Mouse (Mus musculus) thymus, adult 2 months (tissue): ENCODE measurements around the gene Rad54l2. TPM values are rescaled to one million over a fixed set of nuclear protein-coding genes. Genes with fewer than 3 reads are reported as not detected.

Source experiments
- DNase-seq: peaks from one replicate; pipeline ENCODE4 v3.0.0; 2021
- H3K27ac ChIP-seq: fragments of 200-500 bp; 2 replicates; pipeline ENCODE4 v1.5.1; 2012; ENCODE audit warnings: low read length, control low read depth; ENCODE audit not compliant: control insufficient read depth, insufficient read depth
- H3K27me3 ChIP-seq: fragments of 200-500 bp; 2 replicates; pipeline ENCODE4 v1.6.1; 2012; ENCODE audit warnings: mild to moderate bottlenecking, low read length, moderate library complexity, mixed read lengths; ENCODE audit not compliant: control insufficient read depth, insufficient read depth
- H3K36me3 ChIP-seq: fragments of 200-500 bp; 2 replicates; pipeline ENCODE4 v1.6.1; 2012; ENCODE audit warnings: mild to moderate bottlenecking, low read length, moderate library complexity; ENCODE audit not compliant: control insufficient read depth, insufficient read depth
- H3K4me1 ChIP-seq: fragments of 200-500 bp; replicated peaks from 2 replicates; pipeline ENCODE4 v1.6.1; 2012; ENCODE audit warnings: low read length; ENCODE audit not compliant: control insufficient read depth, insufficient read depth
- H3K4me3 ChIP-seq: fragments of 200-500 bp; 2 replicates; pipeline ENCODE4 v1.5.1; 2012; ENCODE audit warnings: mild to moderate bottlenecking, low read length, control low read depth, moderate library complexity; ENCODE audit not compliant: control insufficient read depth, insufficient read depth
- CTCF ChIP-seq: fragments of 200-500 bp; IDR thresholded peaks from 2 replicates; pipeline ENCODE4 v1.5.1; 2012; ENCODE audit warnings: mild to moderate bottlenecking, control low read depth, low read length, moderate library complexity, borderline replicate concordance; ENCODE audit not compliant: control insufficient read depth, poor library complexity, insufficient read depth; ENCODE audit errors: extremely low read depth
- POLR2A ChIP-seq: fragments of 200-500 bp; IDR thresholded peaks from 2 replicates; pipeline ENCODE4 v1.6.1; 2012; ENCODE audit warnings: mild to moderate bottlenecking, low read length, control low read depth, moderate library complexity; ENCODE audit not compliant: control insufficient read depth, poor library complexity, insufficient read depth; ENCODE audit errors: extremely low read depth
- WGBS: fragments of 180-500 bp; shearing (Covaris S2); methylation state at CpG from one replicate; pipeline ENCODE4 v1.1.7; 2018; 5-methylcytosine and 5-hydroxymethylcytosine counted together
- polyA plus RNA-seq: library from polyadenylated mRNA; depleted of rRNA; stranded (reverse); fragments of >200 nt; gene quantifications from 2 replicates; pipeline ENCODE4 v1.2.3, GENCODE M21; 2012

Gene Rad54l2
- polyA plus RNA-seq, 1 experiment, result 53.0 TPM

- Histone ChIP-seq H3K36me3 (no peaks in the 10 kb centered on the region), H3K27ac (no peak overlapping the region), H3K4me3 (no peak overlapping the region), H3K27me3 (no peaks in the 10 kb centered on the region), H3K4me1 (no peaks in the 10 kb centered on the region)
- DNase-seq, result no peak
- 94% methylated on average over 2 of the region's 2 CpGs for WGBS
- TF ChIP-seq POLR2A, result no peak
- no peak for TF ChIP-seq CTCF
Observed at GRCm38 (mm10) chr9:106738199-106738985, 50.6 kb downstream of the Rad54l2 start.

GRCm38 (mm10) chr9:106733690-106734089, 55.3 kb downstream of the Rad54l2 start:
- Histone ChIP-seq H3K4me3 (no peak overlapping the region), H3K36me3 (no peaks in the 10 kb centered on the region), H3K27ac (no peak overlapping the region), H3K27me3 (no peaks in the 10 kb centered on the region), H3K4me1 (no peaks in the 10 kb centered on the region)
- 92% methylated on average over 2 of the region's 2 CpGs for WGBS
- no peak for DNase-seq
- TF ChIP-seq CTCF (no peak), POLR2A (no peak)

- no peak for TF ChIP-seq CTCF
- no peak for TF ChIP-seq POLR2A
- no peak overlapping the region for H3K4me3 ChIP-seq
- no peaks in the 10 kb centered on the region for H3K4me1 ChIP-seq
- WGBS, result 90% methylated on average over 2 of the region's 2 CpGs
- H3K27me3 ChIP-seq, result no peaks in the 10 kb centered on the region
- no peak overlapping the region for H3K27ac ChIP-seq
- H3K36me3 ChIP-seq, result no peaks in the 10 kb centered on the region
- no peak for DNase-seq
Observed at GRCm38 (mm10) chr9:106729416-106729815, 59.6 kb downstream of the Rad54l2 start.

- H3K27ac ChIP-seq, result no peak overlapping the region
- TF ChIP-seq POLR2A (no peak), CTCF (no peak)
- H3K27me3 ChIP-seq, result no peaks in the 10 kb centered on the region
- 97% methylated on average over 1 of the region's 1 CpGs for WGBS
- H3K4me3 ChIP-seq, result no peak overlapping the region
- DNase-seq, result no peak
- H3K4me1 ChIP-seq, result no peaks in the 10 kb centered on the region
- H3K36me3 ChIP-seq, result no peaks in the 10 kb centered on the region
Observed at GRCm38 (mm10) chr9:106726891-106727290, 62.1 kb downstream of the Rad54l2 start.

GRCm38 (mm10) chr9:106725435-106725834, 63.6 kb downstream of the Rad54l2 start:
- Histone ChIP-seq H3K4me3 (no peak overlapping the region), H3K36me3 (peaks cover 2% of the 10 kb centered on the region; the same call in 1 of the 2 replicates), H3K27ac (no peak overlapping the region), H3K4me1 (no peaks in the 10 kb centered on the region), H3K27me3 (no peaks in the 10 kb centered on the region)
- WGBS, result 98% methylated on average over 2 of the region's 2 CpGs
- TF ChIP-seq CTCF (no peak), POLR2A (no peak)
- DNase-seq, result no peak

- Histone ChIP-seq H3K4me3 (no peak overlapping the region), H3K27ac (no peak overlapping the region), H3K4me1 (no peaks in the 10 kb centered on the region), H3K36me3 (peaks cover 7% of the 10 kb centered on the region; the same call in 1 of the 2 replicates), H3K27me3 (no peaks in the 10 kb centered on the region)
- DNase-seq, result no peak
- TF ChIP-seq CTCF, result no peak
- no peak for TF ChIP-seq POLR2A
- WGBS, result 95% methylated on average over 1 of the region's 1 CpGs
Observed at GRCm38 (mm10) chr9:106724864-106725263, 64.1 kb downstream of the Rad54l2 start.

- H3K4me1 ChIP-seq, result no peaks in the 10 kb centered on the region
- H3K27me3 ChIP-seq, result no peaks in the 10 kb centered on the region
- DNase-seq, result no peak
- H3K27ac ChIP-seq, result no peak overlapping the region
- no peak overlapping the region for H3K4me3 ChIP-seq
- no peak for TF ChIP-seq CTCF
- TF ChIP-seq POLR2A, result no peak
- H3K36me3 ChIP-seq, result peaks cover 31% of the 10 kb centered on the region
- over 99% methylated on average over 4 of the region's 4 CpGs for WGBS
Observed at GRCm38 (mm10) chr9:106716729-106717128, 72.3 kb downstream of the Rad54l2 start.
